Mouse (Mus musculus): Measurements from ENCODE around the gene Olfr588-ps1. TPM values are rescaled to one million over a fixed set of nuclear protein-coding genes. Genes with fewer than 3 reads are reported as not detected.
"Not testable (repeated sequence)": the region's sequence is repeated elsewhere in the genome, so short reads cannot be mapped to it uniquely, and the experiment has no call there.

Olfr588-ps1 gene
- not detected in 2 replicates for polyA plus RNA-seq (2016; fragmentation: Nextera tagmentation; extraction: Ambion mirVana)

GRCm38 (mm10) chr7:103140579-103140978, at the start of gene Olfr588-ps1:
TSS of gene Olfr588-ps1 (plus strand) at chr7:103140879.
- WGBS = 85% methylated on average over 1 of the region's 1 CpGs
- Histone ChIP-seq H3K4me1 (no peaks in the 10 kb centered on the region), H3K27ac (no peak within 1 kb of the TSS), H3K27me3 (replicated peaks) (no peaks in the 10 kb centered on the region), H3K36me3 (no peaks in the 10 kb centered on the region), H3K9ac (no peak within 1 kb of the TSS), H3K4me3 (no peak within 1 kb of the TSS), H3K4me2 (replicated peaks) (no peak within 1 kb of the TSS), H3K9me3 (no peaks in the 10 kb centered on the region)
- no peak for ATAC-seq (ENCODE audit: low FRiP score, low read depth)

GRCm38 (mm10) chr7:103097420-103097819, 43.3 kb upstream of the Olfr588-ps1 start, which contains the start of gene Olfr585:
TSS of gene Olfr585 (plus strand) at chr7:103097720.
- Histone ChIP-seq H3K27me3 (replicated peaks) (no peaks in the 10 kb centered on the region), H3K9me3 (no peaks in the 10 kb centered on the region), H3K4me3 (no peak within 1 kb of the TSS), H3K27ac (no peak within 1 kb of the TSS), H3K36me3 (no peaks in the 10 kb centered on the region), H3K4me2 (replicated peaks) (no peak within 1 kb of the TSS), H3K4me1 (no peaks in the 10 kb centered on the region), H3K9ac (no peak within 1 kb of the TSS)
- no peak for ATAC-seq (ENCODE audit: low FRiP score, low read depth)
- 78% methylated on average over 1 of the region's 1 CpGs for WGBS

GRCm38 (mm10) chr7:103119406-103119805, 21.3 kb upstream of the Olfr588-ps1 start:
- no peak overlapping the region for H3K9ac ChIP-seq
- no peaks in the 10 kb centered on the region for H3K4me1 ChIP-seq
- H3K36me3 ChIP-seq = no peaks in the 10 kb centered on the region
- no peak overlapping the region for H3K4me3 ChIP-seq
- 58% methylated on average over 3 of the region's 3 CpGs for WGBS
- H3K4me2 ChIP-seq (replicated peaks) = no peak overlapping the region
- no peaks in the 10 kb centered on the region for H3K9me3 ChIP-seq
- no peaks in the 10 kb centered on the region for H3K27me3 ChIP-seq (replicated peaks)
- H3K27ac ChIP-seq = no peak overlapping the region
- no peak for ATAC-seq (ENCODE audit: low FRiP score, low read depth)

GRCm38 (mm10) chr7:103125538-103125937, 15.1 kb upstream of the Olfr588-ps1 start, which contains the start of gene Olfr586:
TSS of gene Olfr586 (minus strand) at chr7:103125638.
- 94% methylated on average over 3 of the region's 3 CpGs for WGBS

GRCm38 (mm10) chr7:103156256-103156655, 15.6 kb downstream of the Olfr588-ps1 start, which contains the start of gene Olfr589:
TSS of gene Olfr589 (minus strand) at chr7:103156356.
- Histone ChIP-seq H3K9me3 (no peaks in the 10 kb centered on the region), H3K36me3 (no peaks in the 10 kb centered on the region), H3K9ac (no peak within 1 kb of the TSS), H3K27me3 (replicated peaks) (no peaks in the 10 kb centered on the region), H3K4me2 (replicated peaks) (no peak within 1 kb of the TSS), H3K4me1 (no peaks in the 10 kb centered on the region), H3K27ac (no peak within 1 kb of the TSS), H3K4me3 (no peak within 1 kb of the TSS)
- ATAC-seq (ENCODE audit: low FRiP score, low read depth) = no peak
- 66% methylated on average over 2 of the region's 2 CpGs for WGBS

More at GRCm38 (mm10) chr7:103125538-103125937, 15.1 kb upstream of the Olfr588-ps1 start, which contains the start of gene Olfr586:
- no peak for ATAC-seq (ENCODE audit: low FRiP score, low read depth)
- H3K4me2 ChIP-seq (replicated peaks) = no peak within 1 kb of the TSS
- H3K9ac ChIP-seq = no peak within 1 kb of the TSS
- no peak within 1 kb of the TSS for H3K27ac ChIP-seq
- no peaks in the 10 kb centered on the region for H3K9me3 ChIP-seq
- no peaks in the 10 kb centered on the region for H3K4me1 ChIP-seq
- no peak within 1 kb of the TSS for H3K4me3 ChIP-seq
- no peaks in the 10 kb centered on the region for H3K27me3 ChIP-seq (replicated peaks)
- no peaks in the 10 kb centered on the region for H3K36me3 ChIP-seq

GRCm38 (mm10) chr7:103169697-103170096, 29.0 kb downstream of the Olfr588-ps1 start:
- Histone ChIP-seq H3K4me1 (no peaks in the 10 kb centered on the region), H3K4me2 (replicated peaks) (no peak overlapping the region), H3K9me3 (no peaks in the 10 kb centered on the region), H3K4me3 (no peak overlapping the region), H3K27ac (no peak overlapping the region), H3K27me3 (replicated peaks) (no peaks in the 10 kb centered on the region), H3K36me3 (no peaks in the 10 kb centered on the region), H3K9ac (no peak overlapping the region)
- ATAC-seq (ENCODE audit: low FRiP score, low read depth) = no peak
- WGBS = 79% methylated on average over 5 of the region's 5 CpGs

- Histone ChIP-seq H3K9ac (no peak within 1 kb of the TSS), H3K27me3 (replicated peaks) (no peaks in the 10 kb centered on the region), H3K36me3 (no peaks in the 10 kb centered on the region), H3K27ac (no peak within 1 kb of the TSS), H3K4me2 (replicated peaks) (no peak within 1 kb of the TSS), H3K4me1 (no peaks in the 10 kb centered on the region), H3K9me3 (peaks cover 6% of the 10 kb centered on the region; the same call in 1 of the 2 replicates), H3K4me3 (no peak within 1 kb of the TSS)
- no peak for ATAC-seq (ENCODE audit: low FRiP score, low read depth)
- 76% methylated on average over 1 of the region's 1 CpGs for WGBS
Measured at GRCm38 (mm10) chr7:103178240-103178639, 37.6 kb downstream of the Olfr588-ps1 start, which contains the start of gene Olfr591. TSS of gene Olfr591 (minus strand) at chr7:103178340.

GRCm38 (mm10) chr7:103184503-103184902, 43.8 kb downstream of the Olfr588-ps1 start, which contains the start of gene Olfr592:
TSS of gene Olfr592 (plus strand) at chr7:103184803.
- H3K27ac ChIP-seq; H3K4me2 ChIP-seq (replicated peaks); H3K9me3 ChIP-seq; H3K9ac ChIP-seq; H3K4me1 ChIP-seq; H3K4me3 ChIP-seq; H3K27me3 ChIP-seq (replicated peaks); H3K36me3 ChIP-seq; ATAC-seq (ENCODE audit: low FRiP score, low read depth): not testable (repeated sequence)
- WGBS = 77% methylated on average over 1 of the region's 1 CpGs

Other genes with a start within 250 kb of the Olfr588-ps1 start
- gene Olfr569, start 250.0 kb upstream of the Olfr588-ps1 start, polyA plus RNA-seq (2016; fragmentation: Nextera tagmentation; extraction: Ambion mirVana) = not detected in 2 replicates
- not detected in 2 replicates for gene Olfr570, start 246.3 kb upstream of the Olfr588-ps1 start, polyA plus RNA-seq (2016; fragmentation: Nextera tagmentation; extraction: Ambion mirVana)
- not detected in 2 replicates for gene Olfr571, start 223.3 kb upstream of the Olfr588-ps1 start, polyA plus RNA-seq (2016; fragmentation: Nextera tagmentation; extraction: Ambion mirVana)
- gene Olfr572, start 216.5 kb upstream of the Olfr588-ps1 start, polyA plus RNA-seq (2016; fragmentation: Nextera tagmentation; extraction: Ambion mirVana) = not detected in 2 replicates
- not detected in 2 replicates for gene Olfr573-ps1, start 198.3 kb upstream of the Olfr588-ps1 start, polyA plus RNA-seq (2016; fragmentation: Nextera tagmentation; extraction: Ambion mirVana)
- not detected in 2 replicates for gene Olfr574, start 192.4 kb upstream of the Olfr588-ps1 start, polyA plus RNA-seq (2016; fragmentation: Nextera tagmentation; extraction: Ambion mirVana)
- gene Olfr575, start 182.1 kb upstream of the Olfr588-ps1 start, polyA plus RNA-seq (2016; fragmentation: Nextera tagmentation; extraction: Ambion mirVana) = not detected in 2 replicates
- gene Olfr576, start 178.2 kb upstream of the Olfr588-ps1 start, polyA plus RNA-seq (2016; fragmentation: Nextera tagmentation; extraction: Ambion mirVana) = not detected in 2 replicates
- gene Olfr577, start 164.9 kb upstream of the Olfr588-ps1 start, polyA plus RNA-seq (2016; fragmentation: Nextera tagmentation; extraction: Ambion mirVana) = not detected in 2 replicates
- not detected in 2 replicates for gene Olfr578, start 151.6 kb upstream of the Olfr588-ps1 start, polyA plus RNA-seq (2016; fragmentation: Nextera tagmentation; extraction: Ambion mirVana)
- gene Olfr582, start 102.9 kb upstream of the Olfr588-ps1 start, polyA plus RNA-seq (2016; fragmentation: Nextera tagmentation; extraction: Ambion mirVana) = not detected in 2 replicates
- gene Olfr583, start 89.6 kb upstream of the Olfr588-ps1 start, polyA plus RNA-seq (2016; fragmentation: Nextera tagmentation; extraction: Ambion mirVana) = not detected in 2 replicates
- gene Olfr584, start 59.0 kb upstream of the Olfr588-ps1 start, polyA plus RNA-seq (2016; fragmentation: Nextera tagmentation; extraction: Ambion mirVana) = not detected in 2 replicates
- not detected in 2 replicates for gene Olfr585, start 43.2 kb upstream of the Olfr588-ps1 start, polyA plus RNA-seq (2016; fragmentation: Nextera tagmentation; extraction: Ambion mirVana)
- not detected in 2 replicates for gene Olfr586, start 15.2 kb upstream of the Olfr588-ps1 start, polyA plus RNA-seq (2016; fragmentation: Nextera tagmentation; extraction: Ambion mirVana)
- not detected in 2 replicates for gene Olfr589, start 15.5 kb downstream of the Olfr588-ps1 start, polyA plus RNA-seq (2016; fragmentation: Nextera tagmentation; extraction: Ambion mirVana)
- not detected in 2 replicates for gene Olfr591, start 37.5 kb downstream of the Olfr588-ps1 start, polyA plus RNA-seq (2016; fragmentation: Nextera tagmentation; extraction: Ambion mirVana)
- gene Olfr592, start 43.9 kb downstream of the Olfr588-ps1 start, polyA plus RNA-seq (2016; fragmentation: Nextera tagmentation; extraction: Ambion mirVana) = not detected in 2 replicates
- gene Olfr593, start 71.0 kb downstream of the Olfr588-ps1 start, polyA plus RNA-seq (2016; fragmentation: Nextera tagmentation; extraction: Ambion mirVana) = not detected in 2 replicates
- not detected in 2 replicates for gene Olfr594, start 76.1 kb downstream of the Olfr588-ps1 start, polyA plus RNA-seq (2016; fragmentation: Nextera tagmentation; extraction: Ambion mirVana)
- not detected in 2 replicates for gene Usp17ld, start 111.6 kb downstream of the Olfr588-ps1 start, polyA plus RNA-seq (2016; fragmentation: Nextera tagmentation; extraction: Ambion mirVana)
- gene Olfr596, start 164.8 kb downstream of the Olfr588-ps1 start, polyA plus RNA-seq (2016; fragmentation: Nextera tagmentation; extraction: Ambion mirVana) = not detected in 2 replicates
- gene Olfr597, start 175.4 kb downstream of the Olfr588-ps1 start, polyA plus RNA-seq (2016; fragmentation: Nextera tagmentation; extraction: Ambion mirVana) = not detected in 2 replicates
- gene Olfr598, start 182.7 kb downstream of the Olfr588-ps1 start, polyA plus RNA-seq (2016; fragmentation: Nextera tagmentation; extraction: Ambion mirVana) = not detected in 2 replicates
- not detected in 2 replicates for gene Olfr599, start 195.0 kb downstream of the Olfr588-ps1 start, polyA plus RNA-seq (2016; fragmentation: Nextera tagmentation; extraction: Ambion mirVana)
- gene Olfr600, start 208.8 kb downstream of the Olfr588-ps1 start, polyA plus RNA-seq (2016; fragmentation: Nextera tagmentation; extraction: Ambion mirVana) = not detected in 2 replicates
- gene Olfr601, start 221.8 kb downstream of the Olfr588-ps1 start, polyA plus RNA-seq (2016; fragmentation: Nextera tagmentation; extraction: Ambion mirVana) = not detected in 2 replicates
- not detected in 2 replicates for gene Olfr603, start 245.3 kb downstream of the Olfr588-ps1 start, polyA plus RNA-seq (2016; fragmentation: Nextera tagmentation; extraction: Ambion mirVana)